22 mouse cellular contexts compared by ENCODE assay signal in the genomic region with DNA sequence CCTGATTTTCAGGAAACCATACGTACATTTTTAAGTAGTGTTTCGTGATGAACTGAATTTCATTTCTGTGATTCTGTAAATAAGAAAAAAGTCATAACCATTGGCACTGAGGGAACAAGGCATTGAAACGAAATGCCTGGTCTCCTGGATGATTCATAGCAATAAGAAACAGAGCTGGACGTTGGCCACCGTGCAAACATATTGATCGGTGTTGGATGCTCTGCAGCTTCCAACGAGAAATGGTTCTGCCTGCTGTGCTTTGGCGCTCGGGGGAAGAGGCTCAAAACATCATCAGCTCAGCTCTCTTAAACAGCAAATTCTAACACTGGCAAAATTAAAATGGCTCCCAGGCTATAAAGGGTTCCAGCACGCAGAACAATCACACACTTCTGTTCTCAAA.
DNase-seq lines count a peak whose midpoint lies in the region; ATAC-seq and TF ChIP-seq lines count a peak whose summit lies in the region.
"Had no signal": no experiment of that assay in that cellular context is flagged by ENCODE, and none has a peak within 500 bp of the region (broad histone marks: within the 10 kb centered on the region; RNA-seq: fewer than 3 reads in every experiment).

No protein-coding gene starts in this region.

- H3K4me2 ChIP-seq in intestine, postnatal 0 days (replicated peaks; ENCODE audit: low read depth) = 0 out of 2 replicates have a peak overlapping the region, but pooled peaks have one; percentile 17
- no peak overlapping the region for H3K4me2 ChIP-seq in intestine, embryonic 16.5 days (ENCODE audit: low read depth, low read length)
- H3K4me2 ChIP-seq: forebrain, embryonic 13.5 days; kidney, embryonic 15.5 days; liver, embryonic 11.5 days; midbrain, embryonic 13.5 days had no signal

- no peaks in the 10 kb centered on the region for H3K4me1 ChIP-seq in intestine, postnatal 0 days (replicated peaks; ENCODE audit: control insufficient read depth, insufficient read depth, low read length)
- H3K4me1 ChIP-seq in intestine, embryonic 16.5 days (ENCODE audit: control insufficient read depth, insufficient read depth, low read length) = 0 out of 2 replicates have a peak, but pooled peaks cover 2% of the 10 kb centered on the region

- ATAC-seq in intestine, postnatal 0 days = 0 out of 2 replicates have a peak, but pooled peaks have one; percentile 30
- no peak for ATAC-seq in intestine, embryonic 16.5 days
- ATAC-seq: CD4-positive, CD25-positive, alpha-beta regulatory T cell, adult 4 months; forebrain, embryonic 13.5 days; hindbrain, embryonic 16.5 days; lung, postnatal 0 days; midbrain, embryonic 13.5 days had no signal

- no peaks in the 10 kb centered on the region for H3K36me3 ChIP-seq in intestine, postnatal 0 days (ENCODE audit: control insufficient read depth, insufficient read depth)
- H3K36me3 ChIP-seq in intestine, embryonic 16.5 days (ENCODE audit: control insufficient read depth, insufficient read depth, low read length) = no peaks in the 10 kb centered on the region
- H3K36me3 ChIP-seq: hindbrain, embryonic 10.5 days; kidney, embryonic 15.5 days; midbrain, embryonic 13.5 days had no signal

- no peak overlapping the region for H3K9ac ChIP-seq in intestine, postnatal 0 days (ENCODE audit: low read depth, low read length)
- no peak overlapping the region for H3K9ac ChIP-seq in intestine, embryonic 16.5 days (ENCODE audit: low read depth, low read length)
- H3K9ac ChIP-seq: forebrain, embryonic 13.5 days; kidney, embryonic 15.5 days; midbrain, embryonic 13.5 days had no signal

- intact Hi-C loops in left cerebral cortex, postnatal 25 days (cut with DNase I) = no loop called here

- no peaks in the 10 kb centered on the region for H3K9me3 ChIP-seq in intestine, postnatal 0 days (ENCODE audit: control insufficient read depth)
- no peaks in the 10 kb centered on the region for H3K9me3 ChIP-seq in intestine, embryonic 16.5 days (ENCODE audit: control insufficient read depth, low read length)
- H3K9me3 ChIP-seq: hindbrain, embryonic 10.5 days; kidney, embryonic 15.5 days; megakaryocyte, embryonic 14.5 days; midbrain, embryonic 13.5 days had no signal

- WGBS in intestine, postnatal 0 days = 61% methylated on average over 10 of the region's 10 CpGs
- WGBS in intestine, embryonic 16.5 days = 76% methylated on average over 10 of the region's 10 CpGs

- no peak for TF ChIP-seq CTCF in intestine, postnatal 0 days (IDR thresholded peaks at IDR 0.05; ENCODE audit: low read depth)

- no peak overlapping the region for H3K27ac ChIP-seq in intestine, postnatal 0 days (ENCODE audit: low read depth, low read length)
- no peak overlapping the region for H3K27ac ChIP-seq in intestine, embryonic 16.5 days (ENCODE audit: low read length)
- H3K27ac ChIP-seq: forebrain, embryonic 13.5 days; hindbrain, embryonic 10.5 days; kidney, embryonic 15.5 days; midbrain, embryonic 13.5 days had no signal

- no peak overlapping the region for H3K4me3 ChIP-seq in intestine, postnatal 0 days (ENCODE audit: low read depth, low read length)
- no peak overlapping the region for H3K4me3 ChIP-seq in intestine, embryonic 16.5 days (ENCODE audit: low read length)
- H3K4me3 ChIP-seq: forebrain, embryonic 13.5 days; hindbrain, embryonic 10.5 days; kidney, embryonic 15.5 days; megakaryocyte, embryonic 14.5 days; midbrain, embryonic 13.5 days had no signal

- DNase-seq in left cerebral cortex, postnatal 25 days (ENCODE audit: low spot score in 2 of 2) = peak; percentile 37 to 43
- DNase-seq in left cerebral cortex, adult 11 months (ENCODE audit: low spot score) = no peak
- DNase-seq in right cerebral cortex, postnatal 25 days = peak; percentile 29
- no peak for DNase-seq in right cerebral cortex, adult 18-20 months
- DNase-seq in testis, postnatal 14 days (ENCODE audit: low spot score) = no peak
- DNase-seq: adrenal gland, postnatal 14 days; cerebellum, adult 18-20 months; gastrocnemius, postnatal 14 days; heart, postnatal 14 days; kidney, adult 18-20 months; kidney, postnatal 25 days had no signal

- H3K27me3 ChIP-seq in intestine, postnatal 0 days (replicated peaks; ENCODE audit: control insufficient read depth, insufficient read depth, low read length) = no peaks in the 10 kb centered on the region
- H3K27me3 ChIP-seq in intestine, embryonic 16.5 days (replicated peaks; ENCODE audit: control insufficient read depth, insufficient read depth, low read length) = no peaks in the 10 kb centered on the region
- H3K27me3 ChIP-seq: forebrain, embryonic 13.5 days; kidney, embryonic 15.5 days; midbrain, embryonic 13.5 days had no signal

Comparison
In these comparisons a context has a peak if more than half of its experiments do, and no peak if none do; other contexts are left out.
1. DNase-seq: peak in left cerebral cortex, postnatal 25 days (2 of 2) and right cerebral cortex, postnatal 25 days (single experiment); none in left cerebral cortex, adult 11 months (single experiment), right cerebral cortex, adult 18-20 months (single experiment) and testis, postnatal 14 days (single experiment).